Mouse (Mus musculus) megakaryocyte, embryonic 14.5 days (primary cell): ENCODE data around the gene Gm49320.

Source experiments
- FLI1 ChIP-seq: IDR thresholded peaks from 2 replicates; pipeline ENCODE4 v1.6.1; 2012; ENCODE audit warnings: low read length, inconsistent platforms, mixed read lengths
- GATA1 ChIP-seq: IDR thresholded peaks from 3 replicates; pipeline ENCODE4 v1.6.1; 2012; ENCODE audit warnings: mixed read lengths, low read length, inconsistent platforms, borderline replicate concordance

DNA sequence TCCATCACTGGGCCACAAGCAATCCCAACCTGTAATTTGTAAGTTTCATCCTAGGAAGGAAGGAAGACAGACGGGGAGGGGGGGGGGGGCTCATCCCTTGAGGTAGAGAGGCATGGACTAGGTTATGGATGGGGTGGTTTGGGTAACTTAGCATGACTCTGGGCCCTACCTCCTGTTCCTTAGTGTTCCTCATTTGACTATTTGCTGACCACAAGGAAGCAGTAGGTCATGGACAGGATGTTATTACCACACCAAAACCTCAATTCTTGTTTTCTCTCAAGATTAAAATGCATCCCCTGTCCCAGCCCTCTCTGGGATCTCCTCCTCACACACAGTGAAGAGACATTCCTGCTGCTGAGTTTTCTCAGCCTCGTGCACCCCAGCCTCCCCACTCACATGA, 37.3 kb upstream of the Gm49320 start:
- no peak for TF ChIP-seq GATA1
- TF ChIP-seq FLI1: no peak
